Comparison of ENCODE assay signal across 29 mouse cellular contexts in the genomic region with DNA sequence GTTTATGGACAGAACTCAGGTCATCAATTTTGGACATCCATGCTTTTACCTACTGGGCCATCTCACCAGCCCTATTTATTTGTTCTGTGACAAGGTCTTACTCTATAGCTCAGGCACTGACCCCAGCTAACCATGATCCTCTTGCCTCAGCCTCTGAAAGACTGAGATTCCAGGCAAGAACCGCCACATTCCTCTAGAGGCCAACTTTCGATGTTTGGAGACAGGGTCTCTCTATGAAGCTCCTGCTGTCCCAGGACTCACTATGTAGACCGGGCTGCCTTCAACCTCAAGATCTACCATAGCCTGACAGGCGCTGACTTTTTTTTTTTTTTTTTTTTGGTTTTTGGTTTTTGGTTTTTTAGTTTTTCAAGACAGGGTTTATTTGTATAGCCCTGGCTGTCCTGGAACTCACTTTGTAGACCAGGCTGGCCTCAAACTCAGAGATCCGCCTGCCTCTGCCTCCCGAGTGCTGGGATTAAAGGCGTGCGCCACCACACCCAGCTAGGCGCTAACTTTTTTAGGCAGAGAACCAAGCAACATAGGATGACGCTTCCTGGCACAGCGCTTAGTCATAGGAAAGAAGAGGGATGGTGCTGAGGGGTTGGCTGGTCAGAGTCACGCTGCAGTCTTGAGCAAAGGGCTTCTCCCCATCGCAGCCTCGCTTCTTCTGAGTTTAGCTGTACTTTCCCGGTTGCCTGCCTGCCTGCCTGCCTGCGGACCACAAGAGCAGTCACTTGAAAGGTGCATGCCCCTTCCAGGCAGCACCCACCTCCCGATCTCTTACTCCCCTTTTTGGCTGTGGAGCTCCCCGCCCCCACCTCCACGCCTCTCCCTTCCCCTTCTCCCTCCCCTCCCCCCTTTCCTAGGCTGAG. TPM values are rescaled to one million over a fixed set of nuclear protein-coding genes. Genes with fewer than 3 reads are reported as not detected.
DNase-seq lines count a peak whose midpoint lies in the region; ATAC-seq and TF ChIP-seq lines count a peak whose summit lies in the region.
"Had no signal": no experiment of that assay in that cellular context is flagged by ENCODE, and none has a peak within 500 bp of the region (broad histone marks: within the 10 kb centered on the region; RNA-seq: fewer than 3 reads in every experiment).

No protein-coding gene starts in this region.

- peak overlapping the region; percentile 46 for H3K9ac ChIP-seq in heart, adult 2 months (ENCODE audit: low read depth, low read length)
- H3K9ac ChIP-seq in kidney, embryonic 16.5 days (replicated peaks; ENCODE audit: low read length), result no peak overlapping the region

- H3K4me1 ChIP-seq in heart, adult 2 months (ENCODE audit: control insufficient read depth, insufficient read depth, low read length), result no peaks in the 10 kb centered on the region
- no peaks in the 10 kb centered on the region for H3K4me1 ChIP-seq in kidney, embryonic 16.5 days (ENCODE audit: insufficient read depth, low read length)
- H3K4me1 ChIP-seq: midbrain, embryonic 10.5 days had no signal

- H3K4me2 ChIP-seq in kidney, embryonic 16.5 days (replicated peaks; ENCODE audit: low read depth, low read length), result no peak overlapping the region
- H3K4me2 ChIP-seq: liver, embryonic 11.5 days had no signal

- H3K27ac ChIP-seq in heart, adult 2 months, result peak overlapping the region; percentile 91
- H3K27ac ChIP-seq in kidney, embryonic 16.5 days (ENCODE audit: low read length), result no peak overlapping the region
- H3K27ac ChIP-seq: layer of hippocampus, adult 2 months; midbrain, embryonic 10.5 days; stomach, postnatal 0 days had no signal

- TF ChIP-seq CTCF in heart, adult 2 months (IDR thresholded peaks at IDR 0.05), result no peak

- H3K4me3 ChIP-seq in heart, adult 2 months, result no peak overlapping the region
- H3K4me3 ChIP-seq in kidney, embryonic 16.5 days (ENCODE audit: low read length), result no peak overlapping the region
- H3K4me3 ChIP-seq: layer of hippocampus, adult 2 months; midbrain, embryonic 10.5 days had no signal

- no peak for TF ChIP-seq POLR2A in heart, adult 2 months (IDR thresholded peaks at IDR 0.05; ENCODE audit: insufficient read depth, low read depth, low read length)

- H3K27me3 ChIP-seq in heart, adult 2 months (ENCODE audit: control insufficient read depth, insufficient read depth, low read length), result no peaks in the 10 kb centered on the region
- H3K27me3 ChIP-seq in kidney, embryonic 16.5 days (ENCODE audit: insufficient read depth, low read length), result no peaks in the 10 kb centered on the region

- no peak for DNase-seq in heart, adult 2 months
- DNase-seq in heart, adult 8-10 months (ENCODE audit: low spot score), result no peak
- DNase-seq in right cerebral cortex, adult 18-20 months, result peak; percentile 17
- no peak for DNase-seq in right cerebral cortex, postnatal 25 days
- peak; percentile 65 for DNase-seq in brain, adult 2 months (ENCODE audit: low read depth, low spot score)
- DNase-seq in ovary, postnatal 10 days (ENCODE audit: low spot score), result no peak
- no peak for DNase-seq in thymus, postnatal 36 days
- DNase-seq: cerebellum, adult 8-10 months; kidney, adult 18-20 months; kidney, postnatal 10 days; left cerebral cortex, postnatal 4 days; lung, adult 18-20 months; lung, postnatal 36 days; retina, postnatal 1 day had no signal

- no peaks in the 10 kb centered on the region for H3K79me2 ChIP-seq in heart, adult 2 months (replicated peaks; ENCODE audit: control insufficient read depth, insufficient read depth, low read length)

- intact Hi-C loops in heart, adult 2 months (cut with DNase I), result no loop called here

- H3K36me3 ChIP-seq in heart, adult 2 months (ENCODE audit: control insufficient read depth, insufficient read depth, low read length), result no peaks in the 10 kb centered on the region
- H3K36me3 ChIP-seq in kidney, embryonic 16.5 days (ENCODE audit: insufficient read depth, low read length), result no peaks in the 10 kb centered on the region
- H3K36me3 ChIP-seq: midbrain, embryonic 10.5 days had no signal

- no peak for ATAC-seq in kidney, embryonic 16.5 days (ENCODE audit: low FRiP score, low TSS enrichment)

- TF ChIP-seq EP300 in heart, adult 2 months (IDR thresholded peaks at IDR 0.05; ENCODE audit: insufficient read depth, low read depth, low read length), result no peak

- WGBS in heart, adult 2 months, result 50% methylated on average over 19 of the region's 19 CpGs
- 77% methylated on average over 19 of the region's 19 CpGs for WGBS in kidney, embryonic 16.5 days

- peaks cover 3% of the 10 kb centered on the region; the same call in 1 of the 2 replicates for H3K9me3 ChIP-seq in kidney, embryonic 16.5 days (ENCODE audit: low read length)

RNA-seq across cellular contexts. Expression of a gene that starts 11.2 kb away (rescaled TPM):
- total RNA-seq in heart, adult 2 months (2021), result 1 to 10 TPM; 5.3 to 7.6 TPM
- 1.00 and 4.0 TPM in 2 replicates for polyA plus RNA-seq in heart, adult 2 months (2012; rRNA removed)
- 1 to 10 TPM; 6.2 to 7.6 (median 6.7) TPM for total RNA-seq in heart, adult 8-10 months (2022)
- polyA plus RNA-seq in kidney, embryonic 16.5 days (2015; fragmentation: Nextera tagmentation; extraction: Ambion mirVana), result 19.2 and 20.2 TPM in 2 replicates

RNA-seq across cellular contexts. Expression of a gene that starts 16.1 kb away (rescaled TPM):
- total RNA-seq in heart, adult 2 months (2021), result 100 to 1,000 TPM; 209 to 210 TPM
- polyA plus RNA-seq in heart, adult 2 months (2012; rRNA removed), result 142 and 215 TPM in 2 replicates
- 100 to 1,000 TPM; 164 to 261 (median 195) TPM for total RNA-seq in heart, adult 8-10 months (2022)
- polyA plus RNA-seq in kidney, embryonic 16.5 days (2015; fragmentation: Nextera tagmentation; extraction: Ambion mirVana), result 3.3 and 4.1 TPM in 2 replicates
- total RNA-seq: layer of hippocampus, adult 2 months; MEL; neutrophil, adult 5-6 weeks had no signal

RNA-seq across cellular contexts. Expression of a gene that starts 44.1 kb away (rescaled TPM):
- total RNA-seq in heart, adult 2 months (2021), result under 1 TPM; 0.45 to 0.65 TPM
- 0.12 and 0.35 TPM in 2 replicates for polyA plus RNA-seq in heart, adult 2 months (2012; rRNA removed)
- total RNA-seq in heart, adult 8-10 months (2022), result under 1 TPM; 0.32 to 0.94 (median 0.55) TPM
- polyA plus RNA-seq in kidney, embryonic 16.5 days (2015; fragmentation: Nextera tagmentation; extraction: Ambion mirVana), result 0.92 and 1.4 TPM in 2 replicates
- total RNA-seq: layer of hippocampus, adult 2 months; left cerebral cortex, postnatal 4 days; midbrain, postnatal 0 days; neutrophil, adult 5-6 weeks had no signal
- polyA plus RNA-seq: C2C12; forebrain, embryonic 11.5 days; hindbrain, embryonic 11.5 days; liver, embryonic 11.5 days had no signal

RNA-seq across cellular contexts. Expression of a gene that starts 45.0 kb away (rescaled TPM):
- 1 to 10 TPM; 5.2 to 5.7 TPM for total RNA-seq in heart, adult 2 months (2021)
- polyA plus RNA-seq in heart, adult 2 months (2012; rRNA removed), result 10.0 and 11.0 TPM in 2 replicates
- 1 to 10 TPM; 6.1 to 8.0 (median 7.3) TPM for total RNA-seq in heart, adult 8-10 months (2022)
- 12.2 and 12.8 TPM in 2 replicates for polyA plus RNA-seq in kidney, embryonic 16.5 days (2015; fragmentation: Nextera tagmentation; extraction: Ambion mirVana)
- total RNA-seq: MEL; neutrophil, adult 5-6 weeks had no signal
- polyA plus RNA-seq: C2C12 had no signal

RNA-seq across cellular contexts. Expression of a gene that starts 52.1 kb away (rescaled TPM):
- not detected for total RNA-seq in heart, adult 2 months (2021)
- polyA plus RNA-seq in heart, adult 2 months (2012; rRNA removed), result not detected in 2 replicates
- not detected for total RNA-seq in heart, adult 8-10 months (2022)
- not detected in 2 replicates for polyA plus RNA-seq in kidney, embryonic 16.5 days (2015; fragmentation: Nextera tagmentation; extraction: Ambion mirVana)
- total RNA-seq: adrenal gland, adult 18-20 months; adrenal gland, postnatal 4 days; gastrocnemius, postnatal 4 days; layer of hippocampus, adult 2 months; left cerebral cortex, postnatal 4 days; MEL; midbrain, postnatal 0 days; neutrophil, adult 5-6 weeks had no signal
- polyA plus RNA-seq: C2C12; frontal cortex, adult 2 months; liver, embryonic 11.5 days; stomach, postnatal 0 days had no signal

Comparison
In these comparisons a context has a peak if more than half of its experiments do, and no peak if none do; other contexts are left out.
1. DNase-seq: peak in right cerebral cortex, adult 18-20 months (single experiment) and brain, adult 2 months (single experiment); none in heart, adult 2 months (0 of 2), heart, adult 8-10 months (single experiment), right cerebral cortex, postnatal 25 days (single experiment), ovary, postnatal 10 days (single experiment) and thymus, postnatal 36 days (0 of 2).